Mouse (Mus musculus) spleen, adult 2 months (tissue): ENCODE data around the gene Sdad1. TPM values are rescaled to one million over a fixed set of nuclear protein-coding genes. Genes with fewer than 3 reads are reported as not detected.

Source experiments
- DNase-seq, 2 experiments: peaks; one replicate each; pipeline versions ENCODE4 v3.0.0 to v3.0.0-alpha.2; 2012 to 2021; ENCODE audit warnings: low spot score in 2 of 2, low read depth in 1 of 2
- H3K27ac ChIP-seq: fragments of 200-500 bp; 2 replicates; pipeline ENCODE4 v1.5.1; 2012; ENCODE audit warnings: low read length, inconsistent platforms; ENCODE audit not compliant: insufficient read depth
- H3K27me3 ChIP-seq: fragments of 200-500 bp; 2 replicates; pipeline ENCODE4 v1.6.1; 2012; ENCODE audit warnings: mild to moderate bottlenecking, moderate library complexity, low read length, inconsistent platforms; ENCODE audit not compliant: control insufficient read depth, insufficient read depth
- H3K36me3 ChIP-seq: fragments of 200-500 bp; 2 replicates; pipeline ENCODE4 v1.6.1; 2012; ENCODE audit warnings: mild to moderate bottlenecking, low read length, inconsistent platforms; ENCODE audit not compliant: control insufficient read depth, insufficient read depth
- H3K4me1 ChIP-seq: fragments of 200-500 bp; 2 replicates; pipeline ENCODE4 v1.6.1; 2011; ENCODE audit warnings: inconsistent platforms; ENCODE audit not compliant: control insufficient read depth, insufficient read depth, insufficient read length
- H3K4me3 ChIP-seq: fragments of 200-500 bp; 2 replicates; pipeline ENCODE4 v1.5.1; 2011; ENCODE audit warnings: mild to moderate bottlenecking, inconsistent platforms; ENCODE audit not compliant: insufficient read depth, insufficient read length; ENCODE audit errors: extremely low read depth
- CTCF ChIP-seq: fragments of 200-500 bp; IDR thresholded peaks from 2 replicates; pipeline ENCODE4 v1.5.1; 2011; ENCODE audit warnings: mild to moderate bottlenecking, inconsistent platforms; ENCODE audit not compliant: insufficient read depth, insufficient read length, insufficient replicate concordance; ENCODE audit errors: extremely low read depth
- POLR2A ChIP-seq: fragments of 200-500 bp; IDR thresholded peaks from 2 replicates; pipeline ENCODE4 v1.6.1; 2011; ENCODE audit warnings: low read depth, low read length, inconsistent platforms
- WGBS: fragments of 180-500 bp; shearing (Covaris S2); methylation state at CpG from one replicate; pipeline ENCODE4 v1.1.7; 2018; 5-methylcytosine and 5-hydroxymethylcytosine counted together
- polyA plus RNA-seq: library from polyadenylated mRNA; depleted of rRNA; stranded (reverse); fragments of >200 nt; gene quantifications from 2 replicates; pipeline ENCODE4 v1.2.3, GENCODE M21; 2012

Gene Sdad1
- polyA plus RNA-seq, 1 experiment: 13.9 TPM

DNA sequence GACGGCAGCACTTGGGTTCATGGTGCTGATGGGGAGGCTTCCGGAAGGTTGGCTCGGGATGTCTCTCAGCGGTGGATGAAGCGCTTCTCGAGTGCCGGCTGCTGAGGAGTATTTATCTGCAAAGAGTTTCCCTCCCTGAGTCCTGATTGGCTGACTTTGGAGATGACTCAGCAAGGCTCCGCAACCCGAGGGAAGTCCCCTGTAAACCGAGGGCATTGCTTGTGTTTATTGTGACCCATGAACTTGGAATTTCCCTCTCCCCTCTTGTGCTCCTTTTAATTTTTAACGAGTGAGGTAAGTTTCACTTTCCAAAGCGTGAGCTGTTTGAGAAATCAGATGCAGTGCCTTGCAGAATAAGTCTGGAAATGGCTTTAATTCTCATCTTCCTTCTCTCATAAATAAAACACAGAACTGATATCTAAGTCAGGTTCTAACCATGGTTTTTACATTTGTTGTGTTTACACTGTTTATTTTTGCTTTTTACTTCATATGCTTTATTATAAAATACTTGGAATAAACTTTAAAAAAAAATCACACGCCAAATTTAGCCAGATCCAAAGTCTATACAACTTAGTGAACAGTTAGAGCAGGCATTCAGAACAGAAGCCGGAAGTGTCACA, 38.6 kb upstream of the Sdad1 start, which contains the start of gene Cxcl10:
TSS of gene Cxcl10 (minus strand) at position 96 of the 620 bp plus-strand sequence.
- Histone ChIP-seq H3K27ac (no peak within 1 kb of the TSS), H3K4me3 (peak within 1 kb of the TSS; percentile 50), H3K27me3 (no peaks in the 10 kb centered on the region), H3K4me1 (peaks cover 8% of the 10 kb centered on the region; the same call in 1 of the 2 replicates), H3K36me3 (no peaks in the 10 kb centered on the region)
- 11% methylated on average over 14 of the region's 14 CpGs for WGBS
- peak in 1 of 2 experiments; percentile 35 for DNase-seq
- TF ChIP-seq POLR2A (no peak), CTCF (no peak)

DNA sequence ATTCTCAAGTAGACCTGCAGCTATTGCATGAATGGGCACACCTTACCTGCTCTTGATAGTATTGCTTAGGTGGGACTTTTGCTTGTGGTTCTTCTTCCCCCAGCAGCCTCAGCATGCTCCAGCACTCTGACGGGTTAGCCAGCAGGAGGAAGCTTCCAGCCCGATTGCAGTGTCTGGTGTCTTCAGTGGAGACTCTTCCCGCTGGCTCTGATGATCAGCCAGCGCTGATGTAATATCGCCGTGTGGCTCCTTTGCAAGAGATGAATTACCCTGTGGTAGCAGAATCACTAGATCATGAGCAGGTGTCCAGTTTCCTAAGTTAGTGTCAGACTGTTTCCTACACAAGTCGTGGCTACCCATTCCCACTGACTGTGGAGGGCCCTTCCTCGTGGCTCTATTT, 34.7 kb upstream of the Sdad1 start:
- no peaks in the 10 kb centered on the region for H3K36me3 ChIP-seq
- no peak overlapping the region for H3K4me3 ChIP-seq
- no peaks in the 10 kb centered on the region for H3K27me3 ChIP-seq
- 82% methylated on average over 8 of the region's 8 CpGs for WGBS
- peaks cover 5% of the 10 kb centered on the region; the same call in 1 of the 2 replicates for H3K4me1 ChIP-seq
- no peak overlapping the region for H3K27ac ChIP-seq
- DNase-seq: no peak
- TF ChIP-seq CTCF: no peak

- Histone ChIP-seq H3K4me1 (no peaks in the 10 kb centered on the region), H3K27ac (no peak overlapping the region), H3K4me3 (no peak overlapping the region), H3K27me3 (no peaks in the 10 kb centered on the region), H3K36me3 (no peaks in the 10 kb centered on the region)
- 71% methylated on average over 4 of the region's 4 CpGs for WGBS
- DNase-seq: no peak
- no peak for TF ChIP-seq POLR2A
Measured at GRCm38 (mm10) chr5:92340606-92341005, 30.3 kb upstream of the Sdad1 start.

- Histone ChIP-seq H3K36me3 (no peaks in the 10 kb centered on the region), H3K4me1 (no peaks in the 10 kb centered on the region), H3K4me3 (no peak overlapping the region), H3K27ac (no peak overlapping the region), H3K27me3 (no peaks in the 10 kb centered on the region)
- TF ChIP-seq POLR2A (no peak), CTCF (no peak)
- 36% methylated on average over 3 of the region's 3 CpGs for WGBS
- no peak for DNase-seq
Measured at GRCm38 (mm10) chr5:92336743-92337142, 26.5 kb upstream of the Sdad1 start.

- Histone ChIP-seq H3K4me1 (no peaks in the 10 kb centered on the region), H3K36me3 (no peaks in the 10 kb centered on the region), H3K4me3 (no peak overlapping the region), H3K27ac (no peak overlapping the region), H3K27me3 (peaks cover 2% of the 10 kb centered on the region; the same call in 1 of the 2 replicates)
- 56% methylated on average over 9 of the region's 9 CpGs for WGBS
- DNase-seq: no peak
- no peak for TF ChIP-seq CTCF
- no peak for TF ChIP-seq POLR2A
Measured at GRCm38 (mm10) chr5:92332359-92332840, 22.1 kb upstream of the Sdad1 start.

GRCm38 (mm10) chr5:92331635-92332338, 21.5 kb upstream of the Sdad1 start, which contains the start of gene Art3:
Gene Art3, plus strand, starts transcription at chr5:92331827.
- DNase-seq: no peak
- H3K36me3 ChIP-seq: no peaks in the 10 kb centered on the region
- H3K4me3 ChIP-seq: no peak within 1 kb of the TSS
- WGBS: 92% methylated on average over 17 of the region's 17 CpGs
- no peaks in the 10 kb centered on the region for H3K4me1 ChIP-seq
- TF ChIP-seq CTCF: no peak
- no peak for TF ChIP-seq POLR2A
- no peak within 1 kb of the TSS for H3K27ac ChIP-seq
- H3K27me3 ChIP-seq: peaks cover 2% of the 10 kb centered on the region; the same call in 1 of the 2 replicates

- WGBS: 87% methylated on average over 12 of the region's 12 CpGs
- H3K27ac ChIP-seq: no peak overlapping the region
- H3K27me3 ChIP-seq: peaks cover 2% of the 10 kb centered on the region; the same call in 1 of the 2 replicates
- H3K36me3 ChIP-seq: no peaks in the 10 kb centered on the region
- H3K4me1 ChIP-seq: no peaks in the 10 kb centered on the region
- H3K4me3 ChIP-seq: no peak overlapping the region
- TF ChIP-seq CTCF (no peak), POLR2A (no peak)
- DNase-seq: no peak
Measured at GRCm38 (mm10) chr5:92331122-92331521, 20.8 kb upstream of the Sdad1 start.
